Mouse (Mus musculus) stomach, embryonic 15.5 days (tissue): ENCODE results near the gene Gm10964. TPM values are rescaled to one million over a fixed set of nuclear protein-coding genes. Genes with fewer than 3 reads are reported as not detected.

Source experiments
- ATAC-seq: fragments of 200-750 bp; cut with Nextera tagmentation; 2 replicates; pipeline ENCODE4 v1.8.0; 2017; ENCODE audit warnings: low read depth, moderate number of reproducible peaks, moderate TSS enrichment; ENCODE audit not compliant: insufficient read depth, low FRiP score
- H3K27ac ChIP-seq: fragments of 300-500 bp; sonication (generic); 2 replicates; pipeline ENCODE4 v1.5.1; 2015; ENCODE audit warnings: mild to moderate bottlenecking, inconsistent platforms
- H3K27me3 ChIP-seq: fragments of 300-500 bp; sonication (generic); replicated peaks from 2 replicates; pipeline ENCODE4 v1.6.1; 2015; ENCODE audit warnings: inconsistent platforms
- H3K36me3 ChIP-seq: fragments of 300-500 bp; sonication (generic); 2 replicates; pipeline ENCODE4 v1.6.1; 2015; ENCODE audit warnings: inconsistent platforms
- H3K4me1 ChIP-seq: fragments of 300-500 bp; sonication (generic); 2 replicates; pipeline ENCODE4 v1.6.1; 2015; ENCODE audit warnings: inconsistent platforms
- H3K4me2 ChIP-seq: fragments of 300-500 bp; sonication (generic); 2 replicates; pipeline ENCODE4 v1.6.1; 2015; ENCODE audit warnings: mild to moderate bottlenecking, inconsistent platforms
- H3K4me3 ChIP-seq: fragments of 300-500 bp; sonication (generic); replicated peaks from 2 replicates; pipeline ENCODE4 v1.5.1; 2015; ENCODE audit warnings: inconsistent platforms
- H3K9ac ChIP-seq: fragments of 300-500 bp; sonication (generic); 2 replicates; pipeline ENCODE4 v1.6.1; 2015; ENCODE audit warnings: inconsistent platforms
- H3K9me3 ChIP-seq: fragments of 300-500 bp; sonication (generic); 2 replicates; pipeline ENCODE4 v1.6.1; 2016; ENCODE audit warnings: inconsistent platforms
- WGBS: fragments of 180-500 bp; shearing (Covaris S2); methylation state at CpG from one replicate; pipeline ENCODE4 v1.1.7; 2015; 5-methylcytosine and 5-hydroxymethylcytosine counted together
- polyA plus RNA-seq: library from polyadenylated mRNA; unstranded; fragments of >200 nt; fragmentation: Nextera tagmentation; extraction: Ambion mirVana; gene quantifications from 2 replicates; pipeline ENCODE4 v1.2.1, GENCODE M21; 2015

Gene Gm10964
- polyA plus RNA-seq, 1 experiment from 2014 or later, result not detected

DNA sequence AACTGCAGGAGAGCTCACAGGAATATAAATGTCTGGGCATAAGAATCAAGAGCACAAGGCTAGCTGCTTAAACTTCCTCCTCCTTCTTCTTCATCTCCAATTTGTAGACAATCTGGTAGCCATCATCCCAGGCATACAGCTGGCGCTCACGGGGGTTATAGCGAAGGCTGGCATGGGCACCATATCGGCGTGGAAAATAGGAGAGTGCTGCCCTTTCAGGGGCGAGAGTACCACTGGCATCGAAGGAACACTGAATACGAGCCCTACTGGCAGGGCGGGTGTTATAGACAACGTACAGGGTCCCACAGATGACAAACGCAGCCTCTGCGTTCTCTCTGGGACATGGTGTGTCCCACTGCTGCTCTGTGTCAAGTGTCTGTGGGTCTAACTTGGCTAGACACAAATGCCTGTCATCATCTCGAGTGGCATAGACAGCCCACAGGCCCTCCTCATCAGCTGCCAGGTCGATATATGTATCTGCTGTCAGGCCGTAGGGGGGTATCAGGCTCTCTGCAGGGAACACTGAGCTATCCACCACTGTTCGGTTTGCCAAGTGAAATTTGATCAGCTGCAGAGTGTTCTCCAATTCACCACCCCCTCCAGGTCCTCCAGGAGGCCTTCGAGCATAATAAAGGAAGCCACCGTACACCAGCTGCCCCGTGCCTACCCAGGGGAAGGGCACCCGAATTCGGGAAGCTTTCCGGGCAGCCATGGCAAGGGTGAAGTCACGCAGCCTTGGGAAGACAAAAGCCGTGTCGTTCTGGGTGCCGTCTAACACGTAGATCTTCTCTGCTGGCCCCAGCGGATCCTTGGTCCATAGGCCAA is 3.2 kb upstream of the Gm10964 start:
- no peak for ATAC-seq
- Histone ChIP-seq H3K4me3 (peak overlapping the region; percentile 42), H3K9ac (no peak overlapping the region), H3K4me1 (peaks cover 30% of the 10 kb centered on the region), H3K27ac (peak overlapping the region; percentile 94), H3K4me2 (peak overlapping the region; percentile 52), H3K27me3 (no peaks in the 10 kb centered on the region), H3K9me3 (no peaks in the 10 kb centered on the region), H3K36me3 (0 out of 2 replicates have a peak, but pooled peaks cover 6% of the 10 kb centered on the region)
- 66% methylated on average over 28 of the region's 28 CpGs for WGBS

GRCm38 (mm10) chr3:103737061-103737754 is 2.0 kb upstream of the Gm10964 start:
- Histone ChIP-seq H3K4me1 (peaks cover 30% of the 10 kb centered on the region), H3K9me3 (no peaks in the 10 kb centered on the region), H3K4me3 (peak overlapping the region; percentile 42), H3K36me3 (peaks cover 6% of the 10 kb centered on the region; the same call in 1 of the 2 replicates), H3K9ac (peak overlapping the region; percentile 22; the same call in 1 of the 2 replicates), H3K27me3 (no peaks in the 10 kb centered on the region), H3K4me2 (peak overlapping the region; percentile 52), H3K27ac (peak overlapping the region; percentile 94)
- WGBS, result 36% methylated on average over 16 of the region's 16 CpGs
- ATAC-seq, result no peak

DNA sequence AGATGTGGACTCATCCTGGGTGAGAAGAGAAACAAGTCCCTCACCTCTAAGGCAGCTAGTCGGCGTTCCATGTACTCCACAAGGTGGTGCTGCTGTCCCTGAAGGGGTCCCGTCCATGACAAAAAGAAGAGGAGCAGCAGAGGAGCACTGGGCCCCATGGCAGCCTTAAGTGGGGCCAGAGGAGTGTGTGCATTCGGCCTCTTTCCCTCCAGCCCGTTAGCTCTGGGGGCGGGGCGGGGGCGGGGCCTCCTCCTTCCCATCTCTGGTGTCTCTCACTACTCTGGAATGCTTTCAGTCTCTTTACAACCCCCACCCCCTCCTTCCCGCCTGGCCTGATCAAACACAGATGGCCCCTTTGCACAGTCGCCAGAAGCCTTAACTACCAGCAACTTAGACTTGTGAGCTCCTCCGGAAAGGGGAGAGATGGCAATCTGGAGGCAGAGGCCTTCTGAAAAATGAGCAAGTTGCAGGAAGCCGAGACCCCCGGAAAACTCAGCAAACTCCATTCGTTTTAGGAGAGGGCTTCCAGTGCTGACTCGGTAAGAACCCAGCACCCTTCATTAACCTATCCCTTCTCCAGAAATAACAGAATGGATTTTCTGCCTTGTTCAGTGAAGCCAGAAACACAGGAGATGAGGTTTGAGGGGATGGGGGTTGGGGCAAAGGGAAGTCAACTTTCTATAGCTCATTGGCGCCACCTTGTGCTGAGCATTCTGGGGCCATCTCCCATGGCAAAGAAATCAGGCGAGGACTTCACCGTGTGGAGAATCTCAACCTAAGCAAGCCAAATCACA is 1.2 kb upstream of the Gm10964 start, which contains the start of gene Olfml3:
Olfml3 (minus strand) TSS at position 224 of the 794 bp plus-strand sequence.
- H3K4me3 ChIP-seq, result peak within 1 kb of the TSS; percentile 42
- H3K27ac ChIP-seq, result peak within 1 kb of the TSS; percentile 94
- peak; percentile 87 for ATAC-seq
- 2% methylated on average over 18 of the region's 18 CpGs for WGBS
- peaks cover 30% of the 10 kb centered on the region for H3K4me1 ChIP-seq
- H3K36me3 ChIP-seq, result peaks cover 8% of the 10 kb centered on the region; the same call in 1 of the 2 replicates
- no peaks in the 10 kb centered on the region for H3K9me3 ChIP-seq
- peak within 1 kb of the TSS; percentile 52 for H3K4me2 ChIP-seq
- no peaks in the 10 kb centered on the region for H3K27me3 ChIP-seq
- peak within 1 kb of the TSS; percentile 22; the same call in 1 of the 2 replicates for H3K9ac ChIP-seq

DNA sequence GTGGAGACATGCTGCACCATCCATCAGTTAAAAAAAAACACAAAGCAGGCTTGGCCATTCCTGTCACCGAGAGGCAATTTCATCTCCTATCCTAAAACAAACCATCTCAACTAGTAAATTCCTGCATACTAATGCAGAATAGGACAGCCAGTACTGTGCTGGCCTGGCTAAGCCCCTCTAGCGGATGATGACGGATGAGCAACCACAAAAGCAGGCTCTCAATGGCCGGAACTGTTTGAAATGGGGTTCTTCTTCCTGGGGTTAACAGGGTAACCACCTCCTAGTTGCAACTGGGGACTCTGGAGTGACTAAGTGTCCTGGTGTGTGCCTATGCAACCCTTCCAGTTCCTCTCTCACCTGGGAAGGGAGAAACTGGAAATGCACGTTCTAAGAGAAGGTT is 1.2 kb downstream of the Gm10964 start:
- H3K4me1 ChIP-seq, result peaks cover 12% of the 10 kb centered on the region
- H3K4me2 ChIP-seq, result no peak overlapping the region
- H3K9ac ChIP-seq, result no peak overlapping the region
- no peaks in the 10 kb centered on the region for H3K9me3 ChIP-seq
- ATAC-seq, result no peak
- H3K27ac ChIP-seq, result no peak overlapping the region
- peaks cover 23% of the 10 kb centered on the region for H3K36me3 ChIP-seq
- no peak overlapping the region for H3K4me3 ChIP-seq
- 47% methylated on average over 5 of the region's 5 CpGs for WGBS
- no peaks in the 10 kb centered on the region for H3K27me3 ChIP-seq

- Histone ChIP-seq H3K36me3 (peaks cover 32% of the 10 kb centered on the region), H3K4me3 (no peak overlapping the region), H3K9ac (no peak overlapping the region), H3K4me2 (no peak overlapping the region), H3K27ac (no peak overlapping the region), H3K4me1 (no peaks in the 10 kb centered on the region), H3K9me3 (no peaks in the 10 kb centered on the region), H3K27me3 (no peaks in the 10 kb centered on the region)
- ATAC-seq, result no peak
- WGBS, result 73% methylated on average over 6 of the region's 6 CpGs
Measured at GRCm38 (mm10) chr3:103743208-103743607, 4.0 kb downstream of the Gm10964 start.

DNA sequence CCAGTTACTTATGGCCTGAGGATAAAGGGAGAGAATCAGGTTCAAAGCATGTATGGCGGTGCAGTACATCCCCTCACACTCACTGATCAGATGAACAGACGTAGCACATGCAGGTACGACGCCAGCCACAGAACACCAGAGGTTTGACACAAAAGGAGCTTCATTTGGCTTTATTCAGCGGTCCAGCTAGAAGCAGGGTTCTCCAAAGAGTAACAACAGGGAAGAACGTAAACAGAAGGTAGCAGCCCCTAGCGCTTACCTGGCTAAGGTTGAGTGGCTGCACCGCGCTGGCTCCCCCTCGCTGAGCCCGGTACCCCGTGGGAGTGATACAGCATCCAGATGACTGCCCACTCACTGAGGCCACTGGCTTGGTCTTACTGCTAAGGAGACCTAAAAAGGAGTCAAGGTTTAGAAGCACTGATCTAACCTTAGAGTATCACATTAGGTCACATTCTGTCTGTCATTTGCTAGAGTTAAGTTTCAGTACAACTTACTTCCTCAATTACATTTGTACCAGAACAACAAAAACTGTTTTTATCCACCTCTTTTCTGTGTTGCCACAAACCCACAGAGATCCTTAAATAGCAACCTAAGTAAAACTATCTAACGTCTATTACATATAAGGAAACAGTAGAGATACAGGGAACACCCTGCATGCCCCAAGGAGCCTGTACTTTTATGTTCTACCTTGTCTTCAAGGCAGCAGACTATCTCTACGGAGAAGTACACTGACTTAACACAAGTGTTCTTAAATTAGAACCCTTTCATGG is 6.0 kb downstream of the Gm10964 start:
- Histone ChIP-seq H3K4me1 (no peaks in the 10 kb centered on the region), H3K36me3 (peaks cover 43% of the 10 kb centered on the region), H3K27ac (no peak overlapping the region), H3K9me3 (no peaks in the 10 kb centered on the region), H3K27me3 (no peaks in the 10 kb centered on the region), H3K4me3 (no peak overlapping the region), H3K4me2 (no peak overlapping the region), H3K9ac (no peak overlapping the region)
- ATAC-seq, result no peak
- WGBS, result 89% methylated on average over 14 of the region's 14 CpGs

GRCm38 (mm10) chr3:103746711-103747110 is 7.5 kb downstream of the Gm10964 start:
- Histone ChIP-seq H3K36me3 (peaks cover 43% of the 10 kb centered on the region), H3K27me3 (no peaks in the 10 kb centered on the region)

DNA sequence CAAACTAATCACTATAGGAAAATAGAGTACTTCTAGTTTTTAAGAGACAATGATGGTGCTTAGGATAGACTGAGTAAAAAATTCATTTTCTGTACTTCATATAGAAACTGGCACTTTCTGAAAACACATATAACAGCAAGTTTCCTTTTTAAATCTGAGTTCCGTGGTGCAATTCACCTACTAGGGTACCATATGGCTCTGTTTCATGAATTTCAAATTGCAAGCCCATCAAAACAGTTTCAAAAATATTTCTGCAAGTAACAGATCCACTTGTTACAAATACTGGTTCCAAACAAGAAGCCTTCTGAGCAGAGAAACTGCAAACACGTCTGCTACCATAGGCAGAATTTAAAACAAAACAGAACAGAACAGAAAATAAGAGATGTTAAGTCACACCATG is 12.4 kb downstream of the Gm10964 start:
- Histone ChIP-seq H3K36me3 (peaks cover 32% of the 10 kb centered on the region), H3K4me1 (no peaks in the 10 kb centered on the region), H3K9ac (no peak overlapping the region), H3K4me2 (no peak overlapping the region), H3K27ac (no peak overlapping the region), H3K27me3 (no peaks in the 10 kb centered on the region), H3K9me3 (no peaks in the 10 kb centered on the region), H3K4me3 (no peak overlapping the region)
- 84% methylated on average over 2 of the region's 2 CpGs for WGBS
- ATAC-seq, result no peak

More at GRCm38 (mm10) chr3:103746711-103747110, 7.5 kb downstream of the Gm10964 start:
- H3K9me3 ChIP-seq, result no peaks in the 10 kb centered on the region
- H3K4me2 ChIP-seq, result no peak overlapping the region
- H3K9ac ChIP-seq, result no peak overlapping the region
- H3K4me1 ChIP-seq, result no peaks in the 10 kb centered on the region
- WGBS, result 84% methylated on average over 5 of the region's 5 CpGs
- H3K27ac ChIP-seq, result no peak overlapping the region
- no peak for ATAC-seq
- no peak overlapping the region for H3K4me3 ChIP-seq

GRCm38 (mm10) chr3:103755351-103755750 is 16.2 kb downstream of the Gm10964 start:
- Histone ChIP-seq H3K27ac (no peak overlapping the region), H3K4me2 (no peak overlapping the region), H3K4me1 (no peaks in the 10 kb centered on the region), H3K9ac (no peak overlapping the region), H3K4me3 (no peak overlapping the region), H3K36me3 (peaks cover 27% of the 10 kb centered on the region), H3K9me3 (no peaks in the 10 kb centered on the region), H3K27me3 (no peaks in the 10 kb centered on the region)
- WGBS, result 61% methylated on average over 3 of the region's 3 CpGs
- no peak for ATAC-seq

DNA sequence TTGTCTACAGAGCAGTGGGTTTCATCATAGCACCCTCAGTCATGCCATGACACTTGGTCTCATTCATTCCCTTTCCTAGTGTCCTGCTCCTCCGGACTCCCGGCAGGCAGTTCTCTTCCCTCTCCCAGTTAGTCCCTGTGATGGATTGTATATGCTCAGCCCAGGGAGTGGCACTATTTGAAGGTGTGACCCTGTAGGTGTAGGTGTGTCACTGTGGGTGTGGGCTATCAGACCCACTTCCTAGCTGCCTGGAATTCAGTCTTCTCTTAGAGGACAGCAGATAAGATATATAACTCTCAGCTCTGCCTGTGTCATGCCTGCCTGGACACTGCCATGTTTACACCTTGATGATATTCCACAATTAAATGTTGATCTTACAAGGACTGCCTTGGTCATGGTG is 17.8 kb downstream of the Gm10964 start:
- H3K4me2 ChIP-seq, result no peak overlapping the region
- H3K4me3 ChIP-seq, result no peak overlapping the region
- H3K36me3 ChIP-seq, result peaks cover 29% of the 10 kb centered on the region
- H3K27me3 ChIP-seq, result no peaks in the 10 kb centered on the region
- H3K9me3 ChIP-seq, result no peaks in the 10 kb centered on the region
- 73% methylated on average over 2 of the region's 2 CpGs for WGBS
- no peaks in the 10 kb centered on the region for H3K4me1 ChIP-seq
- ATAC-seq, result no peak
- no peak overlapping the region for H3K27ac ChIP-seq
- no peak overlapping the region for H3K9ac ChIP-seq

DNA sequence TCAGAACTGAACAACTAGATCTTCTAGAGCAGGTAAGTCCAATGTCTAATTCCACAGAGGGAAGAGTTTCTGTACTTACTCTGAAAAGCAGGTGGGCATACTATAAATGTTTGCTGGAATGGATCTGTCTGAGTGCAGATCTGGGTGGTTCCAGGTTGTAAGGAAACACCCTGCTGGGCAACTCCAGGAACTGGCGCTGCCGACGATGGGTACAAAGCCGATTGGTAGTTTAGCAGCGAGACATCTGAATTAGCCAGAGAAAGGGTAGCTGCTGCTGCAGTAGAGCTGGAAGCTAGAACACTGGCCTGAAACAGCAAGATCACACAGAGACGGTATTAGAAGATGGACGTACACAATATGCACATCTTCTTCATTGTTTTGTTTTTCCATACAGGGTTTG is 19.3 kb downstream of the Gm10964 start:
- Histone ChIP-seq H3K9me3 (no peaks in the 10 kb centered on the region), H3K27ac (no peak overlapping the region), H3K27me3 (no peaks in the 10 kb centered on the region), H3K36me3 (peaks cover 38% of the 10 kb centered on the region), H3K4me1 (no peaks in the 10 kb centered on the region), H3K4me2 (no peak overlapping the region), H3K4me3 (no peak overlapping the region), H3K9ac (no peak overlapping the region)
- ATAC-seq, result no peak
- 86% methylated on average over 7 of the region's 7 CpGs for WGBS
